Mouse (Mus musculus) monocyte, adult 5-6 weeks (primary cell): Measurements from ENCODE around the gene Nrip1. TPM values are rescaled to one million over a fixed set of nuclear protein-coding genes. Genes with fewer than 3 reads are reported as not detected.

ENCODE experiments used
- ATAC-seq: fragments of 153-309, 156-312 bp; replicated peaks from 2 replicates; pipeline ENCODE4 v1.8.0; 2017; ENCODE audit warnings: mild to moderate bottlenecking; ENCODE audit not compliant: low TSS enrichment, insufficient number of reproducible peaks, severe bottlenecking, poor library complexity, low FRiP score
- total RNA-seq: library from RNA; stranded (forward); fragments of 200-1000, 200-491, 200-594 nt; gene quantifications from 3 replicates; pipeline ENCODE4 v1.2.3, GENCODE M21; 2017

Nrip1 gene
- 27.9 to 36.9 TPM (median 29.3 TPM) in 3 replicates for total RNA-seq

- ATAC-seq: peak; percentile 49
Observed at GRCm38 (mm10) chr16:76373671-76374091, at the start of gene Nrip1. TSS of gene Nrip1 (minus strand) at chr16:76373827.

GRCm38 (mm10) chr16:76422531-76422930 lies 48.9 kb upstream of the Nrip1 start:
- peak; percentile 68; the same call in 1 of the 2 replicates for ATAC-seq

GRCm38 (mm10) chr16:76419849-76420248 lies 46.2 kb upstream of the Nrip1 start:
- ATAC-seq: no peak

GRCm38 (mm10) chr16:76416477-76416876 lies 42.9 kb upstream of the Nrip1 start:
- no peak for ATAC-seq

- no peak for ATAC-seq
Observed at GRCm38 (mm10) chr16:76416060-76416438, 42.4 kb upstream of the Nrip1 start.

GRCm38 (mm10) chr16:76415407-76416059 lies 41.9 kb upstream of the Nrip1 start:
- ATAC-seq: no peak

GRCm38 (mm10) chr16:76414528-76414927 lies 40.9 kb upstream of the Nrip1 start:
- no peak for ATAC-seq

GRCm38 (mm10) chr16:76413581-76413980 lies 40.0 kb upstream of the Nrip1 start:
- ATAC-seq: no peak

- ATAC-seq: no peak
Observed at GRCm38 (mm10) chr16:76409355-76409722, 35.7 kb upstream of the Nrip1 start.

- no peak for ATAC-seq
Observed at GRCm38 (mm10) chr16:76408696-76409354, 35.2 kb upstream of the Nrip1 start.

GRCm38 (mm10) chr16:76408241-76408640 lies 34.6 kb upstream of the Nrip1 start:
- no peak for ATAC-seq

- no peak for ATAC-seq
Observed at GRCm38 (mm10) chr16:76407321-76407920, 33.8 kb upstream of the Nrip1 start.

- no peak for ATAC-seq
Observed at GRCm38 (mm10) chr16:76406897-76407296, 33.3 kb upstream of the Nrip1 start.

GRCm38 (mm10) chr16:76406319-76406718 lies 32.7 kb upstream of the Nrip1 start:
- no peak for ATAC-seq

- ATAC-seq: peak; percentile 43; the same call in 1 of the 2 replicates
Observed at GRCm38 (mm10) chr16:76403305-76403704, 29.7 kb upstream of the Nrip1 start.

GRCm38 (mm10) chr16:76396512-76396911 lies 22.9 kb upstream of the Nrip1 start:
- ATAC-seq: no peak

- ATAC-seq: no peak
Observed at GRCm38 (mm10) chr16:76393267-76393666, 19.6 kb upstream of the Nrip1 start.

GRCm38 (mm10) chr16:76386496-76386895 lies 12.9 kb upstream of the Nrip1 start:
- ATAC-seq: no peak

- ATAC-seq: no peak
Observed at GRCm38 (mm10) chr16:76386071-76386470, 12.4 kb upstream of the Nrip1 start.

GRCm38 (mm10) chr16:76377211-76377610 lies 3.6 kb upstream of the Nrip1 start:
- ATAC-seq: no peak
